Mouse (Mus musculus): ENCODE data around the gene Ptprk.

Gene Ptprk

DNA sequence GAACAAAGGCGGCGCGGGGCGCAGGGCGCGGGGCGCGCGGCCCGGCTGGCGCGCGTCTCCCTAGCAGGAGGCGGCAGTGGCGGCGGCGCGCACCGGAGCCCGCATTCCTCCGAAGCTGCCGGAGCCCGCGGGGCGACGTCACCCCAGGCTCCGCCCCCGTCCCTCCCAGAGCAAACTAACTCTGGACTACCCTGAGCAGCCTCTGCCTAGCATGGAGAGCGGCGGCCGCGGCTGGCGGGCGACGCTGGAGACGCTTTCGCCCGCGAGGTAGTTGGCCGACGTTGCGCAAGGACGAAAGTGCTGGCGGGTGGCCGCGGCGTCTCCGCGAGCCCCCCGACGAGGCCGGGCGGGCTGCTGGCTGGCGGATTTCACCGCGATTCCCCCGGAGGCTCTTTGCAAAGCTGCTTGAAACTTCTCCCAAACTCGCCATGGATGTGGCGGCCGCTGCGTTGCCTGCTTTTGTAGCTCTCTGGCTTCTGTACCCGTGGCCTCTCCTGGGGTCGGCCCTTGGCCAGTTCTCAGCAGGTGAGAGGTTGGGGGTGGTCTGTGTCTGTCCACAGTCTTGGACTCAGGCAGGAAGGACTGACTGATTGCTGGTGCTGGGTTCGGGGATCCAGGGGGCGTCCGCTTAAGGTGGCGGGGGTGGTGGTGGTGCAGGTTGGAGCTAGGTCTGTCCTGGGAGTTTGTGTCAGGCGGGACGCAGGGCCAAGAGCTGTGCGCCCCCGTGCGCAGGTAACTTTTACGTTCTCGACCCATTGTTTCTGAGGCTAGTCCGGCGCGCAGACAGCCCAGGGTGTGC lies at the start of gene Ptprk:
TSS of gene Ptprk (plus strand) at position 168 of the 799 bp plus-strand sequence.
- peak; percentile 91 for DNase-seq (ENCODE audit: low spot score)

DNA sequence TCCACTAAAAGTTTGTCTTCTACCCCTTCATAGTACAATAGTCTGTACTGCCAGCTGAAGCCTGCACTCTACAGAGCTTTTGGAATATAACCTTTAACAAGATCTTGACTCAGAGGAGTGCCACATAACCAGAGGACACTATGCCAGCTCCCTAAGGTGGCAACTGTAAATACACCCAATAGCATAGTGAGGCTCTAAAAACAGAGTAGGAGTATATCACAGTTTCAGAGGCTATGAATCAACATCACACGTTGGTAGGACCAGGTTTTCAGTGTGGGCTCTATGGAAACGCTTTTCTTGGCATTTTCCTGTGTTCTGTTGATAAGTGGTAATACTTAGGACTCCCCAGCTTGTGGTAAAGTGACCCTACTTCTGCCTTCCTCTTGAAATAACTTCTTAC lies 46.8 kb upstream of the Ptprk start:
- no peak for DNase-seq (ENCODE audit: low spot score)

DNA sequence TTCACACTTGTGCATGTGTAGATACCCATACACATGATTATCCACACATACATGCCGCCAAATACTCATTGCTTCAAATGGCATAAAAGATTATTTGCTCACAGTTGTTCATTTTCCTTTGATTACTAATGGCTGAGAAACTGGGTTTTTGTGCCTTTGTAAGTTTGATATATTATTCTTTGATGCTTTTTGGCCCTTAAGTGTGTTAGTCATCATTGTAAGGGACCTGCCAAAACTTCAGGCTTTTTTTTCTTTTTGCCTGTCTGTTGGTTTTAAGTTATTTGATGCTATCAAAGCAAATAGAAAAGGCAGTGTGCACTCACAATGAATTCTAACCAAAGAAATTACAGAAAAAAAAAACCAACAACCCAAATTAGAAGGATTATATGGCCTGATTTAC lies 38.2 kb upstream of the Ptprk start:
- DNase-seq (ENCODE audit: low spot score) = no peak

GRCm38 (mm10) chr10:28054764-28055163 lies 19.9 kb upstream of the Ptprk start:
- DNase-seq (ENCODE audit: low spot score) = no peak

GRCm38 (mm10) chr10:28059222-28059621 lies 15.4 kb upstream of the Ptprk start:
- no peak for DNase-seq (ENCODE audit: low spot score)

- no peak for DNase-seq (ENCODE audit: low spot score)
Measured at GRCm38 (mm10) chr10:28067997-28068396, 6.6 kb upstream of the Ptprk start.

DNA sequence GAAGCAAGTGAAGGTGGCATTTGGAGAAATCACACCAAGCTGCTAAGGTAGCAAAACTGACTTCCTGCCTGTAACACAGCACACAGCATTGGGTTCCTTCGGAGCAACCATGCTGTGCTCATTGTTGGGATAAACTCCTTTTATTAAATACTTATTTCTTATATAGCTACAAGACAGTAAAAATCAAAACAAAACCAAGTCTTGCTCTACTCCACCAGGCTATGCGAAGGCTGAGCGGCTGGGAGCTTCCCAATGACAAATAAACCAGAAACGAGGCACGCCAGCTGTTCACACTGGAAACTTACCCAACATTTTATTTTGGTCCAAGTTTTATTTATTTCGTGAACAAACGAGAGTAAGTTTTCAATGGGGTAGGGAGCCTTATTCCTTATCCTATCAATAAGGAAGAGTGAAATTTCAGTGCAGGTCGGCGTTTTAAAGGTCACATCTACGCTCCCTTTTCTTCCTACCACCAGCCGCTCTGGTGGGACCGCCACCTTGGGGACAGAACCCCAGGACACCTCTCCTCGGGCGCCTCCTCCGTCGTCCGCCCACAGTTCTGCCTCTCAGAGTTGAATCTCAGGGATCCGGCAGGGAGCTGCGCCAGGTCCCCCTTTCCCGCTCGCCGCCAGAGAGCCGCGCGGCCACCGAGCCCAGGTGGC lies 498 bp upstream of the Ptprk start:
- DNase-seq (ENCODE audit: low spot score) = no peak

DNA sequence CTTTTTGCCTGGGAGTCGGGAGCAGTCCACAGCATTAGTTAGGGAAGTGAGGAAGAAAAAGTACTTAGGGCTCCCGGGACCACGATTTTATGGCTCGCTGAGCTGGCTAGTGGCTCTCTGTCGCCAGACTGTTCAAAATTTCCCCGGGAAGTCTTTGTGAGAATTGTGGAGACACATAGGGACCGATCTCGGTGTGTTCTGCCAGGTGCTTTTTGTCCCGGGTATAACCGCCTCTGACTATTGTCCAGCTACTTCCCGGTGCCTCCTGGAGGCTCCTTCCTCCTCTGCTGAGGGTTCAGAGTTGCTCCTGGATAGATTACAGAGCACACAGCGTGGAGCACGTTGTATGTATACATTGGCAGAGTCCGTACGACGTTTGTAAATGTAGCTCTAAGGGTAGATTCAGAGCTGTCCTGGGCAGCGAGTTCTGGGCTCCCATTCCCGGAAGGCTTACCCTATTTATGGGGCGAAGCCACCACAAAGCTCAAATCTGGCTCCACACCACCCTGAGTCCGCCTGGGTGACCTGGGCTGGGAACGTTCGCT lies 943 bp downstream of the Ptprk start:
- no peak for DNase-seq (ENCODE audit: low spot score)

GRCm38 (mm10) chr10:28076036-28076855 lies 1.6 kb downstream of the Ptprk start:
- peak; percentile 2 for DNase-seq (ENCODE audit: low spot score)

GRCm38 (mm10) chr10:28078270-28078669 lies 3.6 kb downstream of the Ptprk start:
- DNase-seq (ENCODE audit: low spot score) = no peak

DNA sequence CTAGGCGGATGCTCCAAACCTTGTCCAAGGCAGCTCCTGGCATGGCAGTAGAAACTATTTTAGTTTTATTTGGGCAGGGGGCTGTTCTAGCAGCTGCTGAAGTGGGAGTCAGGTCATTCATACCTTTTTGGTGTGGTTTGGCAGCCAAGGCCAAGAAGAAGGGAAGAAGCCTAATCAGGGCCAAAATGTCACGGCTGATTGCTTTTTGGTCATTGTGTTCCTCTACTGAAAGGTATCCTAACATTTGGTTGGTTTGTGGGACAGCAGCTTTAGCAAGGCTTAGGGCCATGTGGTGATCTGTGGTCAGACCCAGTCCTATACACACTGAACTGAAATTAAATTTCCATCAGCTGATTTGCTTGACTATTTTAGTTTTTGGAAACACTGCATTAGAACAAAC lies 6.6 kb downstream of the Ptprk start:
- no peak for DNase-seq (ENCODE audit: low spot score)

- DNase-seq (ENCODE audit: low spot score) = no peak
Measured at GRCm38 (mm10) chr10:28083183-28083582, 8.6 kb downstream of the Ptprk start.

- no peak for DNase-seq (ENCODE audit: low spot score)
Measured at GRCm38 (mm10) chr10:28083625-28084024, 9.0 kb downstream of the Ptprk start.

DNA sequence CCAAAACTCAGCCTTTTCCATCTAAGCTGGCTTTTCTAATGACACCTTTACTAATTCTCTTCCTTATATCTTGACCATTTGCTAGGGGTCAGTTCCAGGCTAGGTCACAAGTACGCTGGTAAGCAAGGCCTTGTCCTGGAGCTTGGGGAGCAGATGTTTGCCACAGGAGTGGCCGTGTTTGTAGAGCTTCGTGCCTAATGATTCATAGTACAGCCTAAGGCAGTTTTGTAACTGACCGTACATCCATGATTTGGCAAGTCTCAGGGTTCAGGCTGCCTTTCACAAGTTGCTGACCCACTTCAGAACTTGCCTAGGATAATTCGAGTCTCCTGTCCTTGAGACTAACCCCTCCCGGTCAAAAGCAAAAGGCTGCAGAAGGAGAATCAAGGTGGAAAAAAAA lies 12.7 kb downstream of the Ptprk start:
- DNase-seq (ENCODE audit: low spot score) = no peak

DNA sequence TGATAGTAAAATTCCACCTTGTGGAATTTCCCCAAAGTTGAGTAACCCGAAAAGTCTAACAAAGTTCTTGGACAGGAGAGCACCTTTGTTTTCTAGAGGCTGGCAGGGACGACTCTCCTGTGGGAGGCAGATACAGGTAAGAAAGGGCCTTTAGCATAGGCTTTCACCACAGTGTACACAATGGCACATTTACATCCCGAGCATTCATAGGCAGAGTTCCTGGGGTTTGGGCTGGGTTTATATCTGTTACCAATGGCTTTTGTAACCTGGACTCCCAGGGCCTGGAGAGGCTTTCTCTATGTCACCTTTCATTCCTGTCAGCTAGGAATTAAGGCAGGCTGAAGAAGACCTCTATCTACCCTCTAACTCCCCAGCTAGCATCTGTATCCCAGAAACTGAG lies 13.1 kb downstream of the Ptprk start:
- no peak for DNase-seq (ENCODE audit: low spot score)

DNA sequence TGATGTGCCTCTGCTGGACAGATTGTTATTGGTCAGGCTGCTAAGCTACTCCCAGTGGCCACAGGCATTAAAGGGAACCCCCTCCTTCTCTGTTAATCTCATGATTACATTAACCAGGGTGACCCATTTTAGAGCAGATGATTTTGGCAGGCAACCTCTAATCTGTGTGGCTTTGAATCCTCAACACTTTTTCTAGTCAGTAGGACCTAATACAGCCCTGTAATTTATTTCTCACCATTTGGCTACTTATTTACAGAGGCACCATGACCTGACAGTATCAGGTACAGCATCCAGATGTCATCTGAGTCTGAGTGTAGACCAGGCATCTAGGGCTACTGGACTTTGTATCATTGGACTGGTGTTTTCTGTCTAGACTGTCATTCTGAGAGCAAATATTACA lies 21.4 kb downstream of the Ptprk start:
- no peak for DNase-seq (ENCODE audit: low spot score)

GRCm38 (mm10) chr10:28097637-28098036 lies 23.0 kb downstream of the Ptprk start:
- no peak for DNase-seq (ENCODE audit: low spot score)

DNA sequence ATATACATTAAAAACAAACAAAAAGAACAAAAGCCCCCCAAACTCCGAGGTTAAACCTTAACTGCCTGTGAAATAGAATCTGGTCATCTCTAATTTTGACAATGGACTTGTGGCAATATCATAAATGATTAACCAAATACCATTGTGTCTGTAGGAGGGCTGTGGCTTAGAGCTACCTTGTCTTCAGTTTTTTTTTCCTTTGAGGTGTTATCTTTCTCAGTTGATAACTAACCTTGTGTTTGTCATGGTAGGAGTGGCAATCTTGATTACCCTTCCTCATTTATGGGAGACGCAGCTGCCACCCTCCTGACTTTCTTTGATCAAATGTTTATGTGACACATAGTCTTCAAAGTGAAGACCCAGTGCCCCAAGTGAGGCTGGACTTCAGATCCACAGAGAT lies 24.3 kb downstream of the Ptprk start:
- DNase-seq (ENCODE audit: low spot score) = no peak

DNA sequence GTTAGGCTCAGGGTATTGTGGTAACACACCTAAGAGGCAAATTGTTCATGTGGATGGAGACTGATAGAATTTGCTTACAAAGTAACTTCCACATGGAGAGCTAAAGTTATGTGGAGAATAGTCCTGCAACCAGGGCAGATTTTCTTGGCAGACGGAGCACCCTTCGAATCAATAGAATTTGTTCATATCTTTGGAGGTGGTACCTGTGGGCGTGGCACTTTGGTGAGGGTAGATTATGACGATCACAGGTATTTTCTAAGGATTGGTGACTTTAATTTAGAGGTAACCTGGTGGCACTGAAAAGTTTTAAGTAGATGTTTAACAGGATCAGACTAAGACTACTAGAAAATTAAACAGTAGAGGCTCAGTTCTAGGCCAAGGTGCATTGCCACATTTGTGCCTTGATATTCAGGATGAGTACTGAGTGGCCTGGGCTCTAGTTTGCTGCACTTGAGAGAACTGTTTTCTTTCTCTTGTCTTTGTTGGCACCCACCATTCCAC lies 28.8 kb downstream of the Ptprk start:
- no peak for DNase-seq (ENCODE audit: low spot score)

- no peak for DNase-seq (ENCODE audit: low spot score)
Measured at GRCm38 (mm10) chr10:28103924-28104323, 29.3 kb downstream of the Ptprk start.

DNA sequence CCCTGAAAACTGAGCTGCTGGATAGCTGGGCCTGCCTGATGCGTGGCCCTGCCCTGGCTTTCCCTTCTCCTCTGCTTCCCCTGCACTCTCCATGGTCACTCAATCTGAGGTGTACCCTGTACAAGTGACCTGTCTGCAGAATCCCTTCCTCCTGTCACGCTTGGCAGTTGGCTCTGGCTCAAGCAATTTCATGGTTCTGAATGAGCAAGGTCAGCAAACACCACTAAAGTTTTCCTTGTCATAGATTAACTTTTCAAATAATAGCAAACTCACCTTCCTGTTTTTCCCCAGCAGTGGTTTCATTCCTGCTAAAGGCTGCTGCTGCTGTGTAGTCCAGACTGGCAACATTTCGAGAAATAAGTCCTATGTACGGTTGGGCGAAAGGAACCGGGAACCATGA lies 30.6 kb downstream of the Ptprk start:
- no peak for DNase-seq (ENCODE audit: low spot score)

DNA sequence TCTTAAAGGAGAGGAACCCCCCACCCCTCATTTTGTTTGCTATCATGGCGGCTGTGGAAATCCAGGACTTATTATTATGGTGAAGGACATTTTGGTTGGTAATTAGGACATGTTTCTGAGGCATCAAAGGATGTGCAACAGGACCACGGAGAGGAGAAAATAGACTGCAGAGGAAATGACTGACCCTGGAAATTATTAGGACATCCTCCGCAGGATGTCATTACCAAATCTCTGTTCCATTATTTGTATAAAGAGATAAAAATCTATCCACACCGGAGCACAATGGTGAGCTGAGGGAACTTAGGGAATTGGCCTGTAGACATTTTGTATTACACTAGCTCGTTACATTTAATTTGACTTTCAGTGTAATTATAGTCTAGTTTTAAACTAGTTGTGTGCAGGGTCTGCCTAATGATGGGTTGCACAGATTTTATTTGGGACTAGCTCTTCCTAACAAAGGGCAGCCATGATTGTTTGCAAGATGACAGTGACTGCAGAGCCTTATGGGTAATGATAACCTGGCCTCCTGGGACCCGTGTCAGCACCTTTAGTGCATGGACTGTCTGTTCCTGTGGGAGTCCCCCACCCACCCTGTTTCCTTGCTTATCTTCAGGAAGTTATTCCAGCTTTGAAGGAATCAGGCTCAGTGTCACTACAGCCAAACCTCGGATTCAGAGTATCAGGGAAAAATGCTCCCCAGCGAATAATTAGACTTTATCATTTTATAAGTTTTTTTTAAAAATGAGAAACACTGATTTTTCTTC lies 38.4 kb downstream of the Ptprk start:
- no peak for DNase-seq (ENCODE audit: low spot score)
